In the genomic region with DNA sequence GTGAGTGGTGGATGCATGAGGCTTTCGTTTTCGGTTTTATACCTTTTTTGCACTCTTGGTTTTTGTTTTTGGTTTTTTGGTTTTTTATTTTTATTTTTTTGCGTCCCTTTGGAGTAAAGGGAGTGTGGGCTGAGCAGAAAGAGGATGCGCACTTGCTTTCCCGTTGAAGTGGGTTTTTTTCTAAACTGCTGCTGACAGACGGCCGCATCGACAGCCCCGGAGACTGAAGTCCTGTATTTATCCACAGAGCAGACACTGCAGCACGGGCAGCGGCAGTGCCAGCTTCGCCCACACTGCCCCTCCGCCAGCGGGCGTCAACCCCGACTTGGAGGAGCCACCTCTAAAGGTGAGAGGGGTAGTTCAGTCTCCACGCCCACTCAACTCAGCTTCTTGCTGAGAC, we compare ENCODE assay signal across 25 mouse cellular contexts.
"Had no signal": no experiment of that assay in that cellular context is flagged by ENCODE, and none has a peak within 500 bp of the region (broad histone marks: within the 10 kb centered on the region; RNA-seq: fewer than 3 reads in every experiment).

No protein-coding gene starts in this region.

- H3K4me3 ChIP-seq: limb, embryonic 10.5 days; limb, embryonic 13.5 days; liver, embryonic 12.5 days; liver, embryonic 15.5 days; lung, embryonic 15.5 days; megakaryocyte, embryonic 14.5 days; midbrain, embryonic 10.5 days; midbrain, embryonic 13.5 days; myocyte; neural tube, embryonic 13.5 days had no signal

- DNase-seq: kidney, adult 18-20 months; kidney, adult 9 months; kidney, postnatal 14 days; kidney, postnatal 4 days; layer of hippocampus, postnatal 36 days; liver; lung, adult 18-20 months; lung, postnatal 10 days; lung, postnatal 36 days; retina, postnatal 1 day; thymus, adult 18-20 months; thymus, postnatal 36 days had no signal

- H3K27ac ChIP-seq: limb, embryonic 10.5 days; limb, embryonic 13.5 days; liver, embryonic 12.5 days; liver, embryonic 15.5 days; lung, embryonic 15.5 days; midbrain, embryonic 10.5 days; midbrain, embryonic 13.5 days; neural tube, embryonic 13.5 days had no signal

- ATAC-seq: inflammation-experienced regulatory T-cells, adult 6 months; intestine, embryonic 16.5 days; liver, embryonic 12.5 days; midbrain, embryonic 13.5 days; midbrain, embryonic 16.5 days had no signal
